Mouse (Mus musculus): ENCODE data around the gene Cdk9. TPM values are rescaled to one million over a fixed set of nuclear protein-coding genes. Genes with fewer than 3 reads are reported as not detected.

The Cdk9 gene
- 130 and 135 TPM in 2 replicates for polyA plus RNA-seq (2016; fragmentation: Nextera tagmentation; extraction: Ambion mirVana)

DNA sequence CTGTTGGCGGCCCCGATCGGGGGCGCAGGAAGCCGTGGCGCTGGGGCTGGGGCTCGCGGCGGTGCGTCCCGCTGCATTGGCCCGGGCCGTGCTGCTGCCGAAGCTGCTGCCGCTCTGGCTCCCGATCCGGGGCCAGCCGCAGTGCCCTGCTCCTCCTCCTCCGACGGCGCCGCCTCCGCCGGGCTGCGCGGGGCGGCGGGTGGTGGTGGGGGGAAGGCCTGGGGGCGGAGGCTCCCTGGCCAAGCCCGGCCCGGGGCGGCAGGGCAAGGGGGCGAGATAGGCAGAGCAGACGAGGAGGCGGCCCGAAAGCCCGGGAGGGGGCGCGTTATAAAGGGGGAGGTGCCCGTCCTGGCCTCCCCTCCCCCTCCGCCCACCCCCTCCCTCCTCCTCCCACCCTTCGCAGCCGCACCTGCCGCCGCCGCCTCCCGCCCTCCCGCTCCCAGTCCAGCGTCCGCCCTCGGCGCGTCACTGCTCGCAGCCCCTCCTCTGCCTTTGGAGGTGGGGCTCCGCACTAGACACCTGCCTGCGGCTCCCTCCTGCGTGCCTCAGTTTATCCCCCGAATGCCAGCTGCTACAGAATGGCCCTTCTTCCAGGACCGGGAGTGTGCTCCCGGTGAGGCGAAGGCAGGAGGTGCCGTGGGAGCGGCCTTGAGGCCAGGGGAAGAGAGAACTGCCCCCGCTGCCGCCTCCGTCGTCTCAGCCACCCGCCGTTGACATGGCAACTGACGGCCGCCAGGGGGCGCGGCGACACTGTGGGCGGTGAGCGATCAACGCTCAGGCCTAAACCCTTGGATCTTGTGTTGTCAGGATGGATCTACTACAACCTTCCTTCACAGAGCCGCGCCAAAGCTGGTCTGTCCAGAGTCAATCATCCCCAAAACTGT, at the start of gene Cdk9:
TSS of gene Cdk9 (minus strand) at position 143 of the 884 bp plus-strand sequence.
- peak within 1 kb of the TSS; percentile 97 for H3K27ac ChIP-seq (replicated peaks)
- no peaks in the 10 kb centered on the region for H3K9me3 ChIP-seq
- peak; percentile 93 for DNase-seq (ENCODE audit: low spot score)
- no peaks in the 10 kb centered on the region for H3K27me3 ChIP-seq (replicated peaks; ENCODE audit: low read depth, poor library complexity, severe bottlenecking)
- peaks cover 45% of the 10 kb centered on the region for H3K4me1 ChIP-seq
- under 1% methylated on average over 72 of the region's 79 CpGs for WGBS
- peak within 1 kb of the TSS; percentile 90 for H3K4me3 ChIP-seq
- peaks cover 34% of the 10 kb centered on the region for H3K36me3 ChIP-seq (replicated peaks)

DNA sequence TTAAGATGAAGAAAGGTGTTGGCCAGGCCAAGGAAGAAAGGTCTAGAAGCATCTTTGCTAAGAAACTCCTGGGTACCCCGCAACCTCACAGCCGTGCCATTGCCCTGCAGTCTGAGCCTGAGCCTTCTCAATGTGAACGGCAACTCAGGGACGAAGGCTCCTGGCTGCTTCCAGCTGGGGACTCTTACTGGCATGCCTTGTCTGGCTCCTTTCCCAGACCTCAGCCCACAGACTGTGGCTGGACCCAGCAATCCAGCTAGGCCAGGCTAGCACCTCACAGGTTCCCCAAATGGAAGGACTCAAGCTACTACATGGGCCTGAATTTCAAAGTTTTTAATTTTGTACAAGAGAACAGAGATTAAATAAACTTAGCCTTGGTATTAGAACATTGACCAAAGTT, 49.0 kb upstream of the Cdk9 start:
- no peaks in the 10 kb centered on the region for H3K9me3 ChIP-seq
- H3K4me1 ChIP-seq = peaks cover 25% of the 10 kb centered on the region
- H3K27ac ChIP-seq (replicated peaks) = no peak overlapping the region
- 95% methylated on average over 4 of the region's 4 CpGs for WGBS
- H3K4me3 ChIP-seq = no peak overlapping the region
- no peak for DNase-seq (ENCODE audit: low spot score)
- no peaks in the 10 kb centered on the region for H3K27me3 ChIP-seq (replicated peaks; ENCODE audit: low read depth, poor library complexity, severe bottlenecking)
- H3K36me3 ChIP-seq (replicated peaks) = peaks cover 43% of the 10 kb centered on the region

DNA sequence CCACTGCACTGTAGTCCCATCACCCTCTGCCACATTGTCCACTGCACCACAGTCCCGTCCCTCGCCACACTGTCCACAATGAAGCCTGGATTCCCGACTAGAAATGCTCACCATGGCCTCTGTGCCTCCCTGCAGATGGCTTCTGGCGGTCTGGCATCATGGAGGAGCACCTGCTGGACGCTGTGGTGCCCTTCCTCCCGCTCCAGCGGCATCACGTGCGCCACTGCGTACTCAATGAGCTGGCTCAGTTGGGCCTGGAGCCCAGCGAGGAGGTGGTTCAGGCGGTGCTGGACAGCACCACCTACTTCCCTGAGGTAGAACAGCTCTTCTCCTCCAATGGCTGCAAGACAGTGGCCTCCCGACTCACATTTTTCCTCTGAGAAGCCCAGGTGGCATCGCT, 48.5 kb upstream of the Cdk9 start:
- WGBS = 87% methylated on average over 14 of the region's 14 CpGs
- DNase-seq (ENCODE audit: low spot score) = no peak

DNA sequence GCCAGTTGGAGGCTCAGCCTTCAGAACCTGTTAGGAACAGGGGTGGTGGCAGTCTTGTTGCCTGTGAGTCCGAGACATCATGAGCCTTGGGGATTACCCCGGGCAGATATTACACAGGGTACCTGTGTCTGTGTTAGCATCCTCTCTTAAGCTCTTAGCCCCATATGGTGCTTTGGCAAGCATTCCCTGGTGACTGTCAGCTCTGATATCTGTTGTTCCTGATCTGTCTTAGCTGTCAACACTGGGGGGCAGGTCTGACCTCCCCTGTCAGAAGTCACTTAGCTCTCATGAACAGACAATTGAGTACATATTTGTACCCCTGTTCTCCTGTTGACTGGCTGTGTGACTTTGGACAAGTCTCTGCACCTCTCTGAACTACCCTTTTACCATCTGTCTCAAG, 46.1 kb upstream of the Cdk9 start:
- Histone ChIP-seq H3K36me3 (replicated peaks) (peaks cover 55% of the 10 kb centered on the region), H3K4me3 (peak overlapping the region; percentile 75; the same call in 1 of the 2 replicates), H3K27me3 (replicated peaks; ENCODE audit: low read depth, poor library complexity, severe bottlenecking) (no peaks in the 10 kb centered on the region), H3K27ac (replicated peaks) (no peak overlapping the region), H3K4me1 (peaks cover 22% of the 10 kb centered on the region), H3K9me3 (no peaks in the 10 kb centered on the region)
- WGBS = 80% methylated on average over 2 of the region's 2 CpGs
- DNase-seq (ENCODE audit: low spot score) = no peak

More for the DNA sequence above, 48.5 kb upstream of the Cdk9 start:
- Histone ChIP-seq H3K27me3 (replicated peaks; ENCODE audit: low read depth, poor library complexity, severe bottlenecking) (no peaks in the 10 kb centered on the region), H3K4me1 (peaks cover 22% of the 10 kb centered on the region), H3K9me3 (no peaks in the 10 kb centered on the region), H3K4me3 (no peak overlapping the region), H3K36me3 (replicated peaks) (peaks cover 43% of the 10 kb centered on the region), H3K27ac (replicated peaks) (no peak overlapping the region)

DNA sequence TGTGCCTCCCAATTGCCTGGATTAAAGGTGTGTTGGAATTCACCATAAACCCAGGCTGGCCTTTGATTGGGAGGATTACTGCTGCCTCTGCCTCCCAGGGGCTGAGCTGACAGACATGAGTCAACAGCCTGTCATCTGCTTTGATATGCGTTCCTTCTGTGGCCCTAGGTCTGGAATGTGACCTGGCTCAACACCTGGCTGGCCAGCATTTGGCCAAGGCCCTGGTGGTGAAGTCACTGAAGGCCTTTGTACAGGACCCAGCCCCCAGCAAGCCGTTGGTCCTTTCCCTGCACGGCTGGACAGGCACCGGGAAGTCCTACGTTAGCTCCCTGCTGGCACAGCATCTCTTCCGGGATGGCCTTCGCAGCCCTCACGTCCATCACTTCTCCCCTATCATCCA, 45.6 kb upstream of the Cdk9 start:
- peaks cover 58% of the 10 kb centered on the region for H3K36me3 ChIP-seq (replicated peaks)
- 76% methylated on average over 8 of the region's 8 CpGs for WGBS

DNA sequence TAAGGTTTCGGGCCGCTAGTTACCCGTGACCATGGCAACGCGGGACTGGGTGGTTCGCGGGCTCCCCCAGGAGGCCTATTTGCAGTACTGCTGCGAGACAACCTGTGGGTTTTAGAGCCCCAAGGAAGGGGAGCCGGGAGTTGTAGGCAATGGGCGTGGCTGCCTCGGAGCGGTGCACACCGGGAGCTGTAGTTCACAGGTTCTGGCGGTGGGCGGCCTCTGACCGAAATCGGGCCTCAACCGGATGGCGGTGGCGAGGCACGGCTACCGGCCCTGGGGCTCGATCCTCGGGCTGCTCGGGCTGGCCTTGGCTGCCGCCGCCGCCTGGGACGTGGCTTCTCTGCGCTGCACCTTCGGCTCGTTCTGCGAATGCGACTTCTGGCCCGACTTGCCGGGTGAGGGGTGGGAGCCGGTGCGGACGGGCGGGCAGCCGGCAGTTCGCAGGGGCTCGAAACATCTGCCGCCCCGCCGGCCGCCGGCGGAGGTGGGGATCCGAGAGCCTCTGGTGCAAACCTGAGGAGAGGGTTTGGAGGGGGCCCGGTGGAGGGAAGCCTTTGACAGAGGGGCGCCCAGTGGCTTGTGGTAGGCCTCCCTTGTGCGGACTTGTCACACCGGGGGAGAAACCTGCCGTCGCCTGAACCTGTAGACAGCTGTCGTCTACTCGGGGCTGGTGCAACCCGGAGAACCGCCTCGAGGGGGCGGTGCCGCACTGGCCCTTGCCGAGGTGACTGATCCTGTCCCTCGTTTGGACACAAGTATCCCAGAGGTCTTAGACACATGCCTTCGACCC, 44.4 kb upstream of the Cdk9 start, which contains the start of gene Tor2a:
TSS of gene Tor2a (plus strand) at position 179 of the 790 bp plus-strand sequence.
- Histone ChIP-seq H3K27me3 (replicated peaks; ENCODE audit: low read depth, poor library complexity, severe bottlenecking) (peaks cover 10% of the 10 kb centered on the region; the same call in 1 of the 2 replicates), H3K36me3 (replicated peaks) (peaks cover 58% of the 10 kb centered on the region), H3K4me1 (peaks cover 27% of the 10 kb centered on the region), H3K4me3 (peak within 1 kb of the TSS; percentile 75), H3K27ac (replicated peaks) (peak within 1 kb of the TSS; percentile 94), H3K9me3 (no peaks in the 10 kb centered on the region)
- peak; percentile 97 for DNase-seq (ENCODE audit: low spot score)
- WGBS = under 1% methylated on average over 66 of the region's 66 CpGs

More for the DNA sequence above, 45.6 kb upstream of the Cdk9 start:
- no peak for DNase-seq (ENCODE audit: low spot score)
- Histone ChIP-seq H3K9me3 (no peaks in the 10 kb centered on the region), H3K27ac (replicated peaks) (no peak overlapping the region), H3K4me1 (peaks cover 22% of the 10 kb centered on the region), H3K27me3 (replicated peaks; ENCODE audit: low read depth, poor library complexity, severe bottlenecking) (no peaks in the 10 kb centered on the region; the same call in 1 of the 2 replicates), H3K4me3 (peak overlapping the region; percentile 75; the same call in 1 of the 2 replicates)

DNA sequence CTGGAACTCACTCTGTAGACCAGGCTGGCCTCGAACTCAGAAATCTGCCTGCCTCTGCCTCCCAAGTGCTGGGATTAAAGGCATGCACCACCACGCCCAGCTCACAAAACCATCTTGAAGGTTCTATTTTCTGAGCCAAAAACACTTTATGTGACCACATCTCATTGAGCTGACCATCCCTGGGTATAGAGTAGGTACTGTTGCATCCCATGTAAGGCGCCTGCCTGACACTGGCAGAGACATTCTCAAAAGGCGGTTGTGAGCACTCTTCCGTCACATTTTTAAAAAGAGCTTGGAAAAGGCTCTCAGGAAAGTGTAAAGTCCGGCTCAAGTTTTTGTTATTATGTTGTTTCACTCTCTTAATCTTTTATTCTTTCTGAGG, 43.8 kb upstream of the Cdk9 start:
- WGBS = 36% methylated on average over 6 of the region's 6 CpGs
- Histone ChIP-seq H3K27me3 (replicated peaks; ENCODE audit: low read depth, poor library complexity, severe bottlenecking) (peaks cover 11% of the 10 kb centered on the region; the same call in 1 of the 2 replicates), H3K4me3 (peak overlapping the region; percentile 75), H3K36me3 (replicated peaks) (peaks cover 55% of the 10 kb centered on the region), H3K9me3 (no peaks in the 10 kb centered on the region), H3K27ac (replicated peaks) (no peak overlapping the region), H3K4me1 (peaks cover 33% of the 10 kb centered on the region)
- DNase-seq (ENCODE audit: low spot score) = no peak

DNA sequence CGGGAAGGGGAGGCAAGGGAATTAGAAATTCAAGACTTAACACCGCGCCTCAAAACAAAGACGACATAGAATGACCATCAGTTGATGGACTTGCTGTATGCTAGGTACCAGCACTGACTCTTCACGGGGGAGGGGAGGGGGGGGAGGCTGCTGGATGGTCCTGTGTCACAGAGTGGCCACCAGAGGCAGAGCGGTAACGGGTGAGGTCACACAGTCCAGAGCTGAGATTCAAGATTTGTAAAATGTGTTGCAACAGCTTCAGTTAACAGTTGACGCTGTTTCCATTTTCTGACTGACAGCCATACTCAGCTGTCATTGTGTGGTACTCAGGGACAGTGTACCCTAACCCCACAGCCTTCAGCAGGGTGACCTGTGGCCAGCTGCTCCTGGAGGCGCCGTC, 39.3 kb upstream of the Cdk9 start:
- peaks cover 33% of the 10 kb centered on the region for H3K4me1 ChIP-seq
- H3K4me3 ChIP-seq = peak overlapping the region; percentile 54
- WGBS = 64% methylated on average over 10 of the region's 10 CpGs
- no peak for DNase-seq (ENCODE audit: low spot score)
- no peaks in the 10 kb centered on the region for H3K9me3 ChIP-seq
- H3K27ac ChIP-seq (replicated peaks) = no peak overlapping the region
- H3K36me3 ChIP-seq (replicated peaks) = peaks cover 58% of the 10 kb centered on the region
- H3K27me3 ChIP-seq (replicated peaks; ENCODE audit: low read depth, poor library complexity, severe bottlenecking) = peaks cover 11% of the 10 kb centered on the region; the same call in 1 of the 2 replicates

DNA sequence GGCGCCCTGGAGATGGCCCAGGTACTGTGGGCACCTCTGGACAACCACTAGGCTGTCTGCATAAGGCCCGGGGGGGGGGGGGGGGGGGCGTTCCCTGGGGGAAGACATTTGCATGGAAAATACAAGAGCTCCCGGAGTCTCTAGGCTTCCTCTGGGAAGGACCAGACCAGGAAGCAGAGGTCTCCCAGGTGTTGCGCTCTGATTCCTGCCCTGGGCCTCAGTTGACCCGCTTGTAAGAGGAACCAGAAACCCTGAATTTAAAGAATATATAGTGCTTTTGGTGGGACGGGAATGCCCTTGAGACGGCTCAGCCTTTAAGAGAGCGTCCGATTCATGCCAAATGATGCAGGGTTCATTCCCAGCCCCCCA, 38.8 kb upstream of the Cdk9 start:
- Histone ChIP-seq H3K27me3 (replicated peaks; ENCODE audit: low read depth, poor library complexity, severe bottlenecking) (peaks cover 11% of the 10 kb centered on the region; the same call in 1 of the 2 replicates), H3K4me3 (peak overlapping the region; percentile 54), H3K9me3 (no peaks in the 10 kb centered on the region), H3K36me3 (replicated peaks) (peaks cover 64% of the 10 kb centered on the region), H3K27ac (replicated peaks) (peak overlapping the region; percentile 66), H3K4me1 (peaks cover 28% of the 10 kb centered on the region)
- no peak for DNase-seq (ENCODE audit: low spot score)
- WGBS = 23% methylated on average over 10 of the region's 10 CpGs

DNA sequence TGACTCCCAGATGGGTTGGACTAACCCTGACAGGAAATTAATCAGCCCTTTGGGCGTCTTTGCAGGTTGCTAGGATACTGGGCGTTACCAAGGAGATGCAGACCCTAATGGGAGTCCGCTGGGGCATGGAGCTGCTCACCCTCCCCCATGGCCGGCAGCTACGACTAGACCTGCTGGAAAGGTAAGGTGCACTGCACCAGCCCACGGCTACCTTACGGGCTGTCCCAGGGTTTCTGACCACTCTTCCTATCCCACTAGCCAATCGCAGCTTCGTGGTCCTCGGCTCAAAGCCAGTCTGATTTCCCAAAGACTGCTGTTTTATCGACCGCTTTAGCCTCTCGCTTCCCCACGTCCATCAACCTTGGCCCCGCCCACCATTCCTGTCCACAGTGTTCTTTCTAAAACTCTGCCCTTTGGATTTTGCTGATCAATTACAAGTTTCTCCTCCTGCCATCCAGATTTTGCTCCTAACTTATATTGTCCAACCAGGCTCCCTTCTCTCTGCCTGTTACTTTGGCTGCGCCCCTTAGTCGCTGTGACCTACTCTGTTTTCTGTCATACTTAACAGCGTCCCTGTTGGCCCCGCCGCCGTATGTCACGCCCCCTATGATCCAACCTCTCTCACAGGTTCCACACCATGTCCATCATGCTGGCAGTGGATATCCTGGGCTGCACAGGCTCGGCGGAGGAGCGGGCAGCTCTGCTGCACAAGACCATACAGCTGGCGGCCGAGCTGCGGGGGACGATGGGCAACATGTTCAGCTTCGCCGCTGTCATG, 38.2 kb upstream of the Cdk9 start:
- Histone ChIP-seq H3K4me3 (peak overlapping the region; percentile 54), H3K4me1 (peaks cover 28% of the 10 kb centered on the region), H3K36me3 (replicated peaks) (peaks cover 70% of the 10 kb centered on the region), H3K9me3 (no peaks in the 10 kb centered on the region), H3K27ac (replicated peaks) (peak overlapping the region; percentile 66), H3K27me3 (replicated peaks; ENCODE audit: low read depth, poor library complexity, severe bottlenecking) (peaks cover 11% of the 10 kb centered on the region; the same call in 1 of the 2 replicates)
- 3% methylated on average over 31 of the region's 31 CpGs for WGBS
- peak; percentile 88 for DNase-seq (ENCODE audit: low spot score)

DNA sequence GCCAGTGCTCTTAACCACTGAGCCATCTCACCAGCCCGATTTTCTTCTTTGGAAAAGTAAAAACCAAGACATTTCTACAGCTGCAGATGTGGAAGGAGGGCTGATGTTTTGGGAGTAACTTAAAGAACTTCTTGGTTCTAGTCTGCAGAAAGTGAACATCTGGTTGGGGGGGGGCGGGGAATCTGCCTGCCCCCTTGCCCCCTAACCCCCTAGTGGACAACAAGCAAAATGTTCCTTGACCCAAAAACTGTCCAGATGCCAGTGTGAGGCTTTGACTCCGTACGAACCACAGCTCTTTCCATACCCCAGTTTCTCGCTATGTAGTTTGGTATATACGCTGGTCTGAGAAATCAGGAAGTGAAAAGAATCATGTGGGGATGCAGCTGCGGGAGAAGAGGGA, 37.3 kb upstream of the Cdk9 start:
- peaks cover 78% of the 10 kb centered on the region for H3K36me3 ChIP-seq (replicated peaks)
- peak overlapping the region; percentile 54; the same call in 1 of the 2 replicates for H3K4me3 ChIP-seq
- peaks cover 32% of the 10 kb centered on the region for H3K4me1 ChIP-seq
- peaks cover 11% of the 10 kb centered on the region; the same call in 1 of the 2 replicates for H3K27me3 ChIP-seq (replicated peaks; ENCODE audit: low read depth, poor library complexity, severe bottlenecking)
- no peak overlapping the region for H3K27ac ChIP-seq (replicated peaks)
- WGBS = 69% methylated on average over 7 of the region's 7 CpGs
- DNase-seq (ENCODE audit: low spot score) = no peak
- no peaks in the 10 kb centered on the region for H3K9me3 ChIP-seq

DNA sequence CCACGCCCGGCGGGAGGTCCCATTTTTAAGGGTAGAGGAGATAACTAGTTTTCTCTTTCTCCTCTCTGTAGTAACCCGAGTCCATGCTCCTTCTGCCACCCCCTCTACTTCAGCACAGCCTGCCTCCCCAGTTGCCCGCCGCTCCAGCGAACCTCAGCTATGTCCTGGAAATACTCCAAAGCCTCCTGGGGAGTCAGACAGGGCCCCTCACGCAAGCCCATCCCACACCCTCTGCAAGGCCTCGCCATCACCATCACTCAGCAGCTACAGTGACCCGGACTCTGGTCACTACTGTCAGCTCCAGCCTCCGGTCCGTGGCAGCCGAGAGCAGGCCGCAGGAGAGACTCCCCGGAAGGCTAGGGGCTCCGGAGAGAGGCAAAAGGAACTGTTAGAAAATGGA, 36.2 kb upstream of the Cdk9 start:
- peak overlapping the region; percentile 8; the same call in 1 of the 2 replicates for H3K4me3 ChIP-seq
- no peak for DNase-seq (ENCODE audit: low spot score)
- H3K27me3 ChIP-seq (replicated peaks; ENCODE audit: low read depth, poor library complexity, severe bottlenecking) = peaks cover 11% of the 10 kb centered on the region
- peak overlapping the region; percentile 19; the same call in 1 of the 2 replicates for H3K27ac ChIP-seq (replicated peaks)
- no peaks in the 10 kb centered on the region for H3K9me3 ChIP-seq
- H3K4me1 ChIP-seq = peaks cover 32% of the 10 kb centered on the region
- 93% methylated on average over 16 of the region's 16 CpGs for WGBS
- H3K36me3 ChIP-seq (replicated peaks) = peaks cover 77% of the 10 kb centered on the region

Data from embryonic facial prominence, embryonic 10.5 days (tissue).